ENCODE assay signal across 11 mouse cellular contexts in genomic region chr13:52154111-52154843, GRCm38 (mm10).
DNase-seq lines count a peak whose midpoint lies in the region; TF ChIP-seq lines count a peak whose summit lies in the region.
"Had no signal": no experiment of that assay in that cellular context is flagged by ENCODE, and none has a peak within 500 bp of the region (broad histone marks: within the 10 kb centered on the region; RNA-seq: fewer than 3 reads in every experiment).

No protein-coding gene starts in this region.

- H3K9me3 ChIP-seq in heart, embryonic 10.5 days: no peaks in the 10 kb centered on the region

- peaks cover 20% of the 10 kb centered on the region for H3K4me1 ChIP-seq in heart, embryonic 10.5 days

- H3K27ac ChIP-seq in gastrocnemius, adult 2 months: peak overlapping the region; percentile 81
- H3K27ac ChIP-seq in heart, embryonic 10.5 days: no peak overlapping the region
- H3K27ac ChIP-seq: liver, embryonic 14.5 days had no signal

- no peak overlapping the region for H3K4me3 ChIP-seq in gastrocnemius, adult 2 months
- H3K4me3 ChIP-seq in heart, embryonic 10.5 days: no peak overlapping the region

- DNase-seq in gastrocnemius, adult 2 months: no peak
- no peak for DNase-seq in gastrocnemius, adult 8-10 months (ENCODE audit: low spot score in 2 of 2)
- DNase-seq in right cerebral cortex, postnatal 10 days (ENCODE audit: low spot score in 2 of 2): peak; percentile 64 to 80
- DNase-seq in right cerebral cortex, postnatal 14 days: no peak
- DNase-seq in layer of hippocampus, postnatal 14 days (ENCODE audit: low spot score in 2 of 2): peak; percentile 27 to 79
- DNase-seq in kidney, postnatal 10 days: no peak
- no peak for DNase-seq in heart, embryonic 10.5 days (ENCODE audit: low spot score)
- DNase-seq in kidney, adult 11 months: no peak
- DNase-seq: cerebellum, adult 8-10 months had no signal

- 76% methylated on average over 5 of the region's 5 CpGs for WGBS in heart, embryonic 10.5 days

- intact Hi-C loops in gastrocnemius, adult 2 months (cut with DNase I): no loop called here

- H3K27me3 ChIP-seq in heart, embryonic 10.5 days (ENCODE audit: insufficient read depth, poor library complexity, severe bottlenecking): no peaks in the 10 kb centered on the region
- H3K27me3 ChIP-seq: CH12.LX had no signal

- TF ChIP-seq CTCF in gastrocnemius, adult 2 months (IDR thresholded peaks at IDR 0.05): no peak

- no peaks in the 10 kb centered on the region for H3K36me3 ChIP-seq in heart, embryonic 10.5 days

Comparison
In these comparisons a context has a peak if more than half of its experiments do, and no peak if none do; other contexts are left out.
1. DNase-seq: peak in right cerebral cortex, postnatal 10 days (2 of 2) and layer of hippocampus, postnatal 14 days (2 of 2); none in gastrocnemius, adult 2 months (single experiment), gastrocnemius, adult 8-10 months (0 of 2), right cerebral cortex, postnatal 14 days (single experiment), kidney, postnatal 10 days (single experiment), heart, embryonic 10.5 days (single experiment) and kidney, adult 11 months (single experiment).